Mouse (Mus musculus) mature B cell (primary cell): ENCODE measurements around the gene Evc2.

Experiments
- in situ Hi-C: fragments of 300-500 bp; cut with MboI; formaldehyde crosslinking; loops from 2 replicates; pipeline ENCODE4 v1.14.3; 2019

The Evc2 gene

GRCm38 (mm10) chr5:37338288-37338687 lies at the start of gene Evc2:
TSS of gene Evc2 (plus strand) at chr5:37338499.
- in situ Hi-C loops, result no loop called here

DNA sequence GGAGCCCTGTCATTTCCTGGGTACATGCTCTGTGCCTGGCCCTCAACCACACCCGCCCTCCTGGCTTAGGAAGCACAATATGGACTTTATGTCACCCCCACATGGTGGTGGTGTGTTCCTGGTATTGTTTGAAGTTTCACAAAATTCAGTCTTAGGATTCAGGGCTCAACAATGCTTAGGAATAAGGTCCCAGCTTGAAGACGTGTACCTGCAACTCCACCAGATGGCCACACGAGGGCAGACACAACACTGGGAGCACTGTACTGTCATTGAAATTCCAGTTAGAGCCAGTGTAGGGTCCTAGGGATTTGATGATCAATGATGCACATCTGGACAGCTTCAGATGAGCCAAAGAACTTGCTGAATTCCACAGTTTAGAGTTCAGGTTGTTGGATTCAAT lies 49.1 kb upstream of the Evc2 start:
- in situ Hi-C loops, result no loop called here

- in situ Hi-C loops, result no loop called here
These were observed 47.3 kb upstream of the Evc2 start for GRCm38 (mm10) chr5:37290983-37291382.

DNA sequence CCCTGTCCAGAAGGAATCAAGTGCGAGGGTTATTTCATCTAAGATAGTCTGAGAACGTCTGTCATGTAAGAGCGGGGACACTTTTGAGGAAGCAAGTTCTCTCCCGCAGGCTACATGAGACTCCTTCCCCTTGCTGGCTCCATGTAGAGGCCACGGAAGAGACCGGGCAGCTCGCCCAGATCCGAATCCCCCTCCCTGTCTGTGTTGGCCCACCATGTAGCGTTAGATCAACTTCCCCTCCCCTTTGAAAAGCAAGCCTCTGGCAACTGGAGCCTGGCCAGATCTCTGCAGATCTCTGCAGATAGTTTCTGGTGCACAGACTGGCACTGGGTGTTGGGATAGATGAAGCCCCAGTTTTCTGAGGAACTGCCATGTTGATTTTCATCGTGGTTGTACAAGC lies 41.6 kb upstream of the Evc2 start:
- in situ Hi-C loops, result no loop called here

GRCm38 (mm10) chr5:37298370-37298769 lies 39.9 kb upstream of the Evc2 start:
- in situ Hi-C loops, result no loop called here

DNA sequence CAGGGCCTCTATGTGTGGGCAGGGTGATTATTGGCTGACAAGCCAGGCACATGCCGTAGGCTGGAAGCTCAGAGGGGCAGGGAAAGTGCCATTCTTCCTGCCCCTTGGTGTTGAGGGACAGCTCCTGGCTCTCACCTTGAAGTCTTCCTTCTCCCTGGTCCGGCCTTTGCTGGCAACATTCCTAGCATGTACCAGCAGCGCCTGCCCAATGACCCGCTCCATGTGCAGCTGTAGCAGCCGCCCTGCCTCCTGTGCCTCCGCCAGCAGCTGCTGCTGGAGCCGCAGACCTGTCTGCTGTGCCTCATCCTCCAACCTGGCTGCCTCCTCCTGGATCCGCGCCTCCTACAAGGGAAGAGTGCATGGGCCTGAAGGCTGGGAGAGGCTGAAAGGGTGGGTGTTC lies 28.3 kb upstream of the Evc2 start:
- in situ Hi-C loops, result no loop called here

GRCm38 (mm10) chr5:37312980-37313722 lies 25.1 kb upstream of the Evc2 start:
- in situ Hi-C loops, result no loop called here

DNA sequence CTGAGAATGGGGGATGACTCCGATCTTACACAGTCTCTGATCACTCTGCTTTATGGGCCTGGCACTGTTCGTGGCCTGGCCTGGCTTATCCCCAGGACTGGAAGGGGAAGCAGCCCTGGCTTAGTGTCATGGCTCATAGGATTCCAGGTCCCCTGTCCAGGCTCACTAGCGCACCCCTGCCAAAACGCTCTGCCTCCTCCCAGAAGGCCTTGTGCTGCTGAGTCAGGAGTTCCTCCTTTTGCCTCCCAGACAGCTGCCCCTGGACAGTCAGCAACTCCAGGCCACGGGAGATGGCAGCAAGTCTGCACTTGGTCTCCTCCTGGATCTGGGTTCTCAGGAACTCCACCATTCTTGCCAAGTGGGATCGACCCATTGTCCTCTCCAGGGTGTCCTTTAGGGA lies 19.6 kb upstream of the Evc2 start:
- in situ Hi-C loops, result no loop called here

DNA sequence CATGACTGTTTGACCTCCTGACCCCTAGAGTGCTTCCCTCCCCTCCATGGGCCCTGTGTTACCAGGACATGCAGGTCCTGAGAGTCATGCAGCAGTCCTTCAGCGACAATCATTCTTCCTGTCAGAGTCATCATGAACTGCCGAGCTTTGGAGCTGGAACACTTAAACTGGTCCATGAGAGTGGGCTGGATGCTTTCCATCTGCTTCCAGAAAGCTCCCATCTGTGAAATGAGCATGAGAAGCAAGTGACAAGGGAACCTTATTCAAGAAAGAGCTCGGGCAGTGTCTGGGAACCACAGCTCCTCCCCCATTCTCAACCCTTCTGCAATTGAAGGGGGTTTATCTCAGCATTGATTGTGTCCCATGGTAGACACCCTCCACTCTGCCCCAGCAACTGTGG lies 18.1 kb upstream of the Evc2 start:
- in situ Hi-C loops, result no loop called here

GRCm38 (mm10) chr5:37320761-37321160 lies 17.5 kb upstream of the Evc2 start:
- in situ Hi-C loops, result no loop called here

- in situ Hi-C loops, result no loop called here
These were observed 11.6 kb upstream of the Evc2 start for GRCm38 (mm10) chr5:37326675-37327074.

GRCm38 (mm10) chr5:37330449-37331132 lies 7.7 kb upstream of the Evc2 start:
- in situ Hi-C loops, result no loop called here

GRCm38 (mm10) chr5:37331133-37331505 lies 7.2 kb upstream of the Evc2 start:
- in situ Hi-C loops, result no loop called here

DNA sequence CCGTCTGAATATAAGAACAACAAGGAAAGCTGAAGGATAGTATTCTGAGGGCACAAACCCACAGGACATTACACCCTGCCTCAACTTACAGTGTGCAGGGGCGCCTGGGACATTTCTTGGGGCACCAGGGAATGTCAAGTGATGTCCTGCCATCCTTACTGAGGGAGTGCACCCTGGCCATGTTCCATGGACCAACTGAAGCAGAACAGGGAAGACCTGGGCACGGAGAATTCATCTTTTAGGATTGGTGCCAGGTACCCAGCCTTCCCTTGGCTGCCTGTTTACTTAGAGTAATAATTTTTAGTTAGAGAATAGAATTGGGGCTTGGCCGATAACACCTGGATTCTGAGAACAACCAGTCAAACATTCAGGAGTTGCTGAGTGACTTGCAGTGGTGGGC lies 6.2 kb upstream of the Evc2 start:
- in situ Hi-C loops, result no loop called here

GRCm38 (mm10) chr5:37335061-37335460 lies 3.2 kb upstream of the Evc2 start:
- in situ Hi-C loops, result no loop called here

DNA sequence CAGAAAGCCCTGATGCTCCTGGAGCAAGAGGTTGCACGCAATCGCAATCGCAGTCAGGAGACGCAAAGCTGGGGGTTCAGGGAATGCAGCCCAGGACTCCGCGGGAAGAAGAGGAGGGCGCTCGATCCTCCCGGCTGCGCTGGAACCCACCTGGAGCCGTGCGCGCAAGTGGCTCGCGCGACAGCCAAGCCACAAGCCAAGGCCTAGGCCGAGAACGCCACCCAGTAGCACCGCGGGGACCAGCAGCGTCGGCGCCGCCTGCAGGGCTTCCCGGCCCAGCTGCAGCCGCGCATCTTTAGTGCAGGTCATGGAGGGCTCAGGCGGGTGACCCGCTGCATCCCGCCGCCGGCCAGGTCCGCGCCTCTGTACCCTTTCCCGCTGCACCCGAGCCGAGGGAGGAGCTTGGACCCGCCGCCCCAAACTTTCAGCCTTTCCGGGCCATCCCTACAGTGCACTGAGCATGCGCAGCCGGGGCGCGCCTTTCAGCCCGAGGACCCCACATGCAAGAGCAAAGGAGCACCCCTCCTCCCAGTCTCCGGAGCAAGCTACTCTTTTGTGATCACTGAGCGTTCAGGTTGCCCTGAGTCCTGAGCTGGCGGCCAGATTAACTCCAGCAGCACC lies 1.7 kb upstream of the Evc2 start, which contains the start of gene Evc:
TSS of gene Evc (minus strand) at position 410 of the 621 bp plus-strand sequence.
- in situ Hi-C loops, result no loop called here

DNA sequence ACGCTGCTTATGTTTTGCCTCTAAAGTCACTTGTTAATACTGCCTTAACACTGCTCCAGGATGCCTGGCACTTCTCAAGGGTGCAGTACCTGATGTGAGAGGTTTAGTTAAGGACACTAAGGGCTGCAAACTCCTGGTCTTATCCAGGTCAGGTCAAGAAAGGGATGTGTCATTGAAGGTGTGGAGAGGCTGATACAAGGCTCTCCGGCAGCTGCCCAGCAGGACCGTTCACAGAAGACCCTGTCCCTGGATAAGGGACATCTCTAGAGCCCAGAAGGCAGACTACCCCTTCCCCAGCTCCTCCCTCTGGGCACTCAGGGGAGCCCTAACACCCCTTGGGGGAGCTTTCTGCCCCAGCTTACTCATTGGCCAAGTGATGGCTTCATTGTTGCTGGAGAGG lies 603 bp upstream of the Evc2 start:
- in situ Hi-C loops, result no loop called here

- in situ Hi-C loops, result no loop called here
These were observed 5.7 kb downstream of the Evc2 start for GRCm38 (mm10) chr5:37343962-37344361.

- in situ Hi-C loops, result no loop called here
These were observed 13.5 kb downstream of the Evc2 start for GRCm38 (mm10) chr5:37351791-37352190.

DNA sequence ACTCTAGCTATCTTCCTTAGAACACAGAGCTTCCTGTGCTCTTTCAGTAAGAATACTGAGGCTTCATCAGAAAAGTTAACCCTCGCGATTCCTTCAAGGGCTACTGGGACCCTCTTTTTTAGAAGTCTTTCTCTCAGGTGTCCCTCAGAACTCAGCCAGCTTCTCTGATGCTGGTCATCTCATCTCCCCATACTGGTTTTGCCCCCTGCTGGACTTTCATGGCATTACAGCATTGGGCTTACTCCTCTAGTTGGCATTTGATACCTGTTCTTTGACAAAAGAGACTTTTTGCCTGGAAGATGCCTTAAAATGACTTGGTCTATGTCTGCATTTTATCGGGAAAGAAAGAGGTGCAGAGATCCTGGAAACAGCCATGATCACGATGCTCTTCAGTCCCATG lies 16.1 kb downstream of the Evc2 start:
- in situ Hi-C loops, result no loop called here

DNA sequence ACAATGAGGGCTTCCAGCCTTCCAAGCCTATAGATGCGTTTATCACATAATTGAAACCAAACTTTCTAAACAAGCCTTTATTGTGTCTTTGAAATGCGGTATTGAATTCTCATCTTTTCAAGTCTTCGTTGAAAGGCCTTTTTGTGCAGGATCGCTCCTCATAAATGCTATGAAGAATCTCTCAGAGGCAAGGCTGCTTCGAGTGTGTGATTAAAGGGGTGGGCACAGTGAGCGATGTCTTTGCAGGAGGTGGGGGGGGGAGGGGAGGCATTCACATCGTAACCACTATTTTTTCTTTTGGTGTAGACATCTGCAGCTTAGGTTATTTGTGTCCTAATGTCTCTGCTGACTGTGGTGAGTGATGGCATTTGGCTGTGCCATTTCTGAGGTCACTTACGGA lies 17.7 kb downstream of the Evc2 start:
- in situ Hi-C loops, result no loop called here

GRCm38 (mm10) chr5:37362618-37363017 lies 24.3 kb downstream of the Evc2 start:
- in situ Hi-C loops, result no loop called here

GRCm38 (mm10) chr5:37363284-37363683 lies 25.0 kb downstream of the Evc2 start:
- in situ Hi-C loops, result no loop called here
